Mouse (Mus musculus) right cerebral cortex, postnatal 10 days (tissue): ENCODE results near the gene Cdk15.

Experiments
- DNase-seq, 2 experiments: peaks; one replicate each; pipeline ENCODE4 v3.0.0; 2021; ENCODE audit warnings: low spot score in 2 of 2

Cdk15 gene

DNA sequence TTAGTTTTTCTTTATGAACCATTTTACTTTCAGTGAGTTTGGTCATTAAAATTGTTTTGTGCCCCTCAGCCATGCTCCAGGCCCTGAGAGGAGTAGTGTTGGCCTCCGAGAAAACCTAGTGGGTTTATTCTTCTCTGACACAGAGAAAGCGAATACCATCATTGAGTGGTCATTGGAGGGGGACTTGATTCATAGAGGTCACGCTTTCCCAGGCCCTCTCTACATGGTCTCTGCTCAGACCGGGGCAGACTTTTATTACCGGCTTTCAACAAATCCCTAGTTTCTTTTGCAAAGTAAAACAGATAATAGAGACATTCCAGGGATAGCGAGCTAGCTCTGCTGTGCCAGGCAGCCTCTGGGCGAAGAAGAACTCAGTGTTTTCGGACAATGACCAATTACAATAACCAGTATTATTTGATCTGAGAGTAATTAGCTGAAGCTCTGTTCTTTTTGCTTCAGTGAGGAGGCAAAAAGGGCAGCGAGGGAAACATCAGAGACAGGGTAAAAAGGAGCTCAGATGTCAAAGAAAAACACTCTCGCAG is 70.2 kb downstream of the Cdk15 start:
- DNase-seq, result no peak

- DNase-seq, result no peak
These were observed 76.2 kb downstream of the Cdk15 start for GRCm38 (mm10) chr1:59332737-59333385.

DNA sequence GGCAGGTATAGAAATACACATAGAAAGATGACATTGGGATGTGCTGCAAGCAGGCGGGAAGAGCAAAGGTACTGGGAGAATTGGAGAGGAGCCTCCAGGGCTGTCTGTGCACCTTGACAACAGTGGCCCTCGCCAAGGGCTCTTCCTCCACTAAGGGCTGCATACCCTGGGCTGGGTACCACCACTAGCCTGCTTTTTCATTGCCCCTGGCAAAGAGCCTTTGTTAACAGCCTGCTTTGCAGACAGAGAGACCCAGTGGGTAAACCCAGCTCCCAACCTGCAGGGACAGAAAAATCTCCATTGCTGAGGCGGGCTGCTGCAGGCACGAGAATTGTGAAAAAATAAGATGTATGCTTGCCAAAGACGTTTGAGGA is 76.7 kb downstream of the Cdk15 start:
- no peak for DNase-seq

DNA sequence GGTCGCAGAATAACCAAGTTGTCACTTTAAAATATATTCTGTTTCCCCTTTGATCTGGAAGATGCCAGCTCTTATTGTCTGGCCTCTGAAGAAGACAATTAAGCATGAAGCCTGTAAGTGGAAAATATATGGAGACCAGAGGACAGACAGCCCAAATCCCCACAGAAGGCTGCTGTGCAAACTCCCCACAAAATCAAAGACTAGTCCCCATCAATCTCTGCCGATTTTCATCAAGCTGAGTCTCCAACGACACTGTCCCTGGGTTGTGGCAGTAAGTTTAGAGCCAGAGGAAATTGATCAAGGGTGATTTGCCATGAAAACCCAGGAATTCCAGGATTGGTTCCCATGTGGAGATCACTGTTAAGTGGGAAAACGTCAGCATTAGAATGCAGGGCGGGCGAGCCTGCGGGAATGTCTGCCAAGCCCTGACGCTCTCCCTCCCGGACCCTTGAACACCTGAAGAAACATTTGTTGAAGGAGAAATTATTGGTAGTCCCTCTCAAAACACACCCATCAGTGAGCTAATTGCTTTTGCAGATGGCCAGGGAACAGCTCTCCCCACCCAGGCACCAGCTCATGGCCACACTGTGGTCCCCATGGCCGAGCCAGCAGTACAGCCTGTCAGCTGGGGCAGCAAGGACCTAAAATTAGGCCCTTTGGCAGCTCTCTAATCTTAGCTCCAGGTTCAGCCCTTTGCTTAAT is 77.3 kb downstream of the Cdk15 start:
- DNase-seq, result no peak

- DNase-seq, result no peak
These were observed 77.8 kb downstream of the Cdk15 start for GRCm38 (mm10) chr1:59334562-59334890.

GRCm38 (mm10) chr1:59336256-59336655 is 79.5 kb downstream of the Cdk15 start:
- DNase-seq, result no peak

DNA sequence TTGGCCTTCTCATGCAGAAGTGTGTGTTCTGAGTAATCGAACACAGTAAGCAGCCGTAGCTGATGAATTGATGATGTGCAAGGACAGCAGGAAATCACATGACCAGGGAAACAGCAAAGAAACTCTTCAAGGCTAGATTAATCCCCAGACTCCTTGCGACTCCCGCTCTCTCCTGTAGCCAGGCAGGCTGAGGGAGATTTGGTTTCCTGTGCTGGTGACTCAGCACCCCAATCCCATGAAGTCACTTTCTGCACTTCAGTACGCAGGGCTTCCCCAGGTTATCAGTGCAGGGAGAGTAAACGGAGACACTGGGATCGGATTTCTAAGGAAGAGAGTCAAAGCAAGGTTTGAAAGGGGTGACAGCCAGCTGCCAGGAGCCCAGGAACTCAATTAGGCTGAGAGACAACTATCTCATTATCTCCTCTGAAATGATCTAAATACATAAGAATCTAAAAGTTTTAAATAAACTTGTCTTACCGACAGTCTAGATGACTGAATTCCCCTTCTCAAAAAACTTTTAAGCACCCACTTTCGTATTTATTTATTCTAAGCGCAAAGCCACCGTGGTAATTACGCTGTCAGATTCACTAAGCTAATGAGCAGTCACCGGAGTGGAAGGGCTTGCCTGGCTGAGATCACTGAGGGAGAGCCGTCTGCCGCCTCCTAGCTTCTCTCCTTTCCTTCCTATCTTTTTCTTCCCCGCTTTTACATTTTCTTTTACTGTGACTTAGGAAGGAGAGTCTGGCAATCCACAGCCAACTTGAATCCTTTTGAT is 84.3 kb downstream of the Cdk15 start:
- no peak for DNase-seq

- DNase-seq, result no peak
These were observed 85.0 kb downstream of the Cdk15 start for GRCm38 (mm10) chr1:59341697-59342096.

DNA sequence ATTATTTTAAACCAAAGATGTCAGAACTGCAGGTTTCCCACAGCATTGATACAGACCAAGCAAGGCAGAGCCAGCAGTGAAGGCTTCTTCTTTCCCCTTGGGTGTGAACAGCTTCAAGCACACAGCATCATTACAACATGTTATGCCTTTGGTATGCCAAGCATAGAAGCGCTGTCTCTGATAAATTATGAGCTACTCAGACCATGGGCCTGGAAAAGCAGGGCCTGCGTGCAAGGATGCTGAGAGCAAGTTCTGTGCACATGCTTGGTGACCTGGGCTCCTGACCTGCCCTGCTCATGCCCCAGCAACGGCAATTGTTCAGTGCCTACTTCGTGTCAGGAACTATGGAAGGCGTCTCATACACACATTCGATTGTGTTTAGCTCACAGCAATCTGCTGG is 85.4 kb downstream of the Cdk15 start:
- no peak for DNase-seq

DNA sequence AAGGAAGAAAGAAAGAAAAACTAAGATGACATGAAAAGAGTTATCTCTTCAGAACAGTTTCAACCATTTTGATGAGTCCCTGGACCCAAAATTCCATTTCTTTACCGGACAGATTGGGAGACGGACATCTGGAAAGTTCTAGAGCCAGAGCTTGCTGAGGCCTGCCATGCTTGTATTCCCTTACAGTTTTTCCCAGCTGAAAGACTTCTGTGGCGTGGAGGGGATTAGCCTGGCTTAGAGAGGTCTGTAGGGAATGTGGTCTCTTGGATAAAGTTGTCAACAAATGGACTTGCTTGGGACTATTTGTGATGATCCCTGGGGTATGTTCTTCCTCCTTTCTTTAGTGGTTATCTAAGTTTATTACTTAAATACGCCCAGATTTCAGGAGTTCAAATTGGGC is 96.0 kb downstream of the Cdk15 start:
- no peak for DNase-seq

DNA sequence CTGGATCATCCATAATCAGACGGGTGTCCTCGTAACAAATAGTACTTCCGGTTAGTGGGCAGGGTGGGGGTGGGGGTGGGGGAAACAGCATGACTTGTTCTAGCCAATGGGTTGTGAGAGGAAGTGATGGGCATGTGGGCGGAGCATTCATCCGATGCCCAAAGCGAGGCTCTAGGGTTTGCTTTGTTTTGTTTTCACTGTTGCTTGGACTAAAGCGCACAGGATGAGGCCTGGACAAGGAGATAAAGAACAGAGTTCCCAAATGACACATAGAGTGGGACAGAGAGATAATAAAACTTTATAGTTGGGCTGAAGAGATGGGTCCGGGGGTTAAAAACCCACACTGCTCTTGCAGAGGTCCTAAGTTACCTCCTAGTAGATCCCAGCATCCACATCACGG is 98.7 kb downstream of the Cdk15 start:
- DNase-seq, result no peak

GRCm38 (mm10) chr1:59359136-59359535 is 102.4 kb downstream of the Cdk15 start:
- no peak for DNase-seq

DNA sequence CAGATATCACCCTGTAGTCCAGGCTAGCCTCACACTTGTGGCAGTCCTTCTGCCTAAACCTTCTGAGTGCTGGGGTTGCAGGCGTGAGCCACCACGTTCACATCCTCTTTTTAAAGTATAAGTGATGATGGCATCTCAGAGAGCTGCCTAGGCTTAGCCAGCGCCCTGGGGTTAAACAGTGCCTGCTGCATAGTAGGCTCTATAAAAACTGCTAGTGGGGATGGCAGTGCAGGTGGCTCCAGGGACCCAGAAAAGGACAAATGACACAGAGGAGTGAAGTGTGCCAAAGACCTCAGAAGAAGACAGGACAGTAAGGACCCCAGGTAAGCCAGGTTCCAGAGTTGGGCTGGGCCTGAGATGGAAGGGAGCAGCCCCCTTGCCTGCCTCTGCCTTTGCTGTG is 104.1 kb downstream of the Cdk15 start:
- DNase-seq, result no peak

GRCm38 (mm10) chr1:59361460-59361859 is 104.8 kb downstream of the Cdk15 start:
- no peak for DNase-seq

DNA sequence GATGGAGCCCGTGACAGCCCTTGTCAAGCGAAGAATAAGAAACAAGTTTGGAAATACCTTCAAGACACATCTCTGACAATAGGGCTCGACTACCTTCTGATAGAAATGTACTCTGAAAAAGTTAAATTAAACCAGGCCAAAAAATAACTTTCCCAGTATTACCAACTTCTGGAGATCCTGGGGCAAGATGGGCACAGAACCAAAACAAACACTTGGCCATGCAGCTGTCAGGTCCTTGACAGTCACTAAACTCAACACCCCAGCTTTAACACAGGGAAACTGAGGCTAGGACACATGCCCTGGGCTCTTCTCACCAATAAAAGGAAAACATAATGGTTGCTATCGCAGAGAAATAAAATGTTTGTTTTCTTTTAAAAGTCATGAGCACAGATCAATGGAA is 105.3 kb downstream of the Cdk15 start:
- no peak for DNase-seq

DNA sequence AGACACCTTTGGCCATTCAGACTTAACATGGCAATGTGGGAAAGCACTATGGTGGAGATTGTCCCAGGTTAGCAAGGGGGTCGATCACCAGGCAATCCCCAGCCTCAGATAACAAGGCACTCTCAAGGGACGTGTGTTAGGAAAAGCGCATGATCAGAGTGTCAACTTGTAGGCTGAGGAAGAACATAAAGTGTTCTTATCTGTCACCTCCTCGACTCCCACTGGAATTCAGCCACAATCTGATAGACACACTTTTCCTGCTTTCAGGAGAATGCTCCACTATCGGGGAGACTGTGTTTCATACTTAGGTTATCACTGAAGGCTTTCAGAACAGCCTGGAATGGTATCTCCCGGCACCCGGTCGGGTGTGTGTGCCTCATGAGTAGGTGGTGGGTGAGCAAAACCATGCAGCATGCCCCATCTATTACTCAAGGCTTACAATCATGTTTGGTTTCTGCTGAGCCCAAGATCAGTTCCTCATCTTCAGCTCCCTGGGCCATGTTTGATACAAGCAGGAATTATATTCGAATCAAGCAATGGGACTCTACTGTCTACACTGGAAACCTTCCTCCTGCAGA is 107.8 kb downstream of the Cdk15 start:
- no peak for DNase-seq

GRCm38 (mm10) chr1:59367928-59368648 is 111.4 kb downstream of the Cdk15 start:
- DNase-seq, result no peak

- DNase-seq, result no peak
These were observed 112.1 kb downstream of the Cdk15 start for GRCm38 (mm10) chr1:59368649-59369319.

DNA sequence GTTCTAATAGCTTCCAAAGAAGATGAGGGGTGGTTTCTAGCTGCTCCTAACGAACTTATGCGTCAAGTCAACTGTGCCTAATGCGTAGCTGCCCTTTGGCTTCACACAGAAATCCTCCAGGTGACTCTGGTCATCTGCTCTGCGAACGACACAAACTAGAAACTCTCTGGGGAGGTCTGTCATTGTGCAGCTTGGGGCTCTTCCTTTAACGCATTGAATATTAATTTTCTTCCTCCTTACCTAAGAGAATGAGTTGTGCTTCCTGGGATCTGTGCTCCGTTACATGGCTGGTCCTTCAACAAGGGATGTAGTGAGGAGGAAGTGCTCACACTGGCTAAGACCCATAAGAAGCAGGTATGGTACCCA is 112.6 kb downstream of the Cdk15 start:
- no peak for DNase-seq

- DNase-seq, result no peak
These were observed 113.7 kb downstream of the Cdk15 start for GRCm38 (mm10) chr1:59370355-59370950.

- no peak for DNase-seq
These were observed 119.4 kb downstream of the Cdk15 start for GRCm38 (mm10) chr1:59376021-59376548.
